Mouse (Mus musculus) CH12.LX (cell line): ENCODE measurements at regions not wholly inside any gene's neighbourhood (a gene's known extent, or its start where the extent isn't known, plus 50 kb on each side); places are given as distances from the start of the nearest gene placed in this dataset.
A peak's percentile ranks its signal among the peaks of the same experiment; 100 is the strongest.

ENCODE experiments used
- DNase-seq: peaks from one replicate; pipeline ENCODE4 v3.0.0-alpha.2; 2013; ENCODE audit errors: extremely low read depth
- H3K27ac ChIP-seq: 2 replicates; pipeline ENCODE4 v1.5.1; 2012; ENCODE audit warnings: low read depth, mild to moderate bottlenecking, control low read depth, moderate library complexity; ENCODE audit not compliant: insufficient read depth
- H3K27me3 ChIP-seq: replicated peaks from 2 replicates; pipeline ENCODE3; 2012; ENCODE audit warnings: inconsistent platforms
- H3K36me3 ChIP-seq, 2 experiments: replicated peaks in 1 of 2; 2 replicates each; pipeline versions ENCODE3 to v1.6.1; 2012; ENCODE audit warnings: inconsistent platforms in 1 of 2, low read length in 1 of 2, mild to moderate bottlenecking in 1 of 2, mixed read lengths in 1 of 2, moderate library complexity in 1 of 2; ENCODE audit not compliant: control insufficient read depth in 1 of 2, insufficient read depth in 1 of 2
- H3K4me1 ChIP-seq, 2 experiments: 2 replicates each; pipeline ENCODE4 v1.6.1; 2012; ENCODE audit warnings: inconsistent platforms in 1 of 2, moderate library complexity in 1 of 2; ENCODE audit not compliant: insufficient read depth in 2 of 2, control insufficient read depth in 1 of 2
- H3K4me2 ChIP-seq: 2 replicates; pipeline ENCODE4 v1.6.1; 2012; ENCODE audit warnings: low read depth, mild to moderate bottlenecking, control low read depth; ENCODE audit not compliant: poor library complexity, insufficient read depth, severe bottlenecking
- H3K4me3 ChIP-seq, 3 experiments: fragments of 150-350 bp in 1 of 3; sonication (generic) in 1 of 3; replicated peaks in 1 of 3; 2 replicates each; pipeline versions ENCODE3 to v1.5.1; 2011 to 2012; ENCODE audit warnings: low read depth in 2 of 3, low read length in 2 of 3, mild to moderate bottlenecking in 2 of 3, moderate library complexity in 2 of 3, control low read depth in 1 of 3, improper control_type of control experiment in 1 of 3, inconsistent platforms in 1 of 3, mixed read lengths in 1 of 3; ENCODE audit not compliant: poor library complexity in 1 of 3
- H3K79me2 ChIP-seq: replicated peaks from 2 replicates; pipeline ENCODE4 v1.6.1; 2012; ENCODE audit warnings: mild to moderate bottlenecking, moderate library complexity; ENCODE audit not compliant: control insufficient read depth, poor library complexity, insufficient read depth, severe bottlenecking; ENCODE audit errors: extremely low read depth
- H3K9ac ChIP-seq: 2 replicates; pipeline ENCODE4 v1.6.1; 2012; ENCODE audit warnings: low read depth, mild to moderate bottlenecking, control low read depth, moderate library complexity; ENCODE audit not compliant: insufficient read depth
- H3K9me3 ChIP-seq: replicated peaks from 2 replicates; pipeline ENCODE3; 2012; ENCODE audit warnings: low read length, inconsistent platforms, mixed read lengths
- BHLHE40 ChIP-seq: IDR thresholded peaks from 2 replicates; pipeline ENCODE4 v1.6.1; 2011; ENCODE audit warnings: mild to moderate bottlenecking, low read depth, low read length, improper control_type of control experiment
- CHD1 ChIP-seq: IDR thresholded peaks from 2 replicates; pipeline ENCODE4 v1.6.1; 2012; ENCODE audit warnings: low read depth, low read length, improper control_type of control experiment, inconsistent platforms
- CHD2 ChIP-seq: IDR thresholded peaks from 2 replicates; pipeline ENCODE4 v1.6.1; 2011; ENCODE audit warnings: low read length, improper control_type of control experiment
- CTCF ChIP-seq, 2 experiments: IDR thresholded peaks in 1 of 2; conservative IDR thresholded peaks in 1 of 2; 2 replicates each; pipeline ENCODE4 v1.5.1; 2011 to 2012; ENCODE audit warnings: low read depth in 2 of 2, low read length in 2 of 2, improper control_type of control experiment in 1 of 2, inconsistent platforms in 1 of 2, mild to moderate bottlenecking in 1 of 2, moderate library complexity in 1 of 2
- E2F4 ChIP-seq: IDR thresholded peaks from 2 replicates; pipeline ENCODE4 v1.6.1; 2011; ENCODE audit warnings: low read depth, low read length, improper control_type of control experiment; ENCODE audit not compliant: insufficient replicate concordance
- EP300 ChIP-seq: IDR thresholded peaks from 2 replicates; pipeline ENCODE4 v1.6.1; 2011; ENCODE audit warnings: low read length, improper control_type of control experiment
- ETS1 ChIP-seq: conservative IDR thresholded peaks from 2 replicates; pipeline ENCODE4 v1.6.1; 2012; ENCODE audit warnings: low read depth, mild to moderate bottlenecking, inconsistent platforms, low read length, improper control_type of control experiment, moderate library complexity
- HCFC1 ChIP-seq: IDR thresholded peaks from 2 replicates; pipeline ENCODE4 v1.6.1; 2012; ENCODE audit warnings: low read depth, mild to moderate bottlenecking, inconsistent platforms, low read length, improper control_type of control experiment
- JUND ChIP-seq: conservative IDR thresholded peaks from 2 replicates; pipeline ENCODE4 v1.6.1; 2011; ENCODE audit warnings: low read depth, low read length, improper control_type of control experiment
- MAFK ChIP-seq: IDR thresholded peaks from 2 replicates; pipeline ENCODE4 v1.6.1; 2011; ENCODE audit warnings: low read length, improper control_type of control experiment; ENCODE audit not compliant: insufficient replicate concordance
- MAX ChIP-seq: IDR thresholded peaks from 2 replicates; pipeline ENCODE4 v1.6.1; 2011; ENCODE audit warnings: low read length, improper control_type of control experiment
- MAZ ChIP-seq: IDR thresholded peaks from 2 replicates; pipeline ENCODE4 v1.6.1; 2012; ENCODE audit warnings: low read depth, mild to moderate bottlenecking, inconsistent platforms, low read length, improper control_type of control experiment, moderate library complexity
- MEF2A ChIP-seq: IDR thresholded peaks from 2 replicates; pipeline ENCODE4 v1.6.1; 2014; ENCODE audit warnings: low read depth, mild to moderate bottlenecking, inconsistent platforms, low read length, improper control_type of control experiment, borderline replicate concordance
- MXI1 ChIP-seq: IDR thresholded peaks from 2 replicates; pipeline ENCODE4 v1.6.1; 2011; ENCODE audit warnings: mild to moderate bottlenecking, low read depth, low read length, improper control_type of control experiment
- MYC ChIP-seq: IDR thresholded peaks from 2 replicates; pipeline ENCODE4 v1.6.1; 2011; ENCODE audit warnings: low read depth, mild to moderate bottlenecking, improper control_type of control experiment, low read length
- NELFE ChIP-seq: IDR thresholded peaks from 2 replicates; pipeline ENCODE4 v1.6.1; 2011; ENCODE audit warnings: low read depth, low read length, improper control_type of control experiment
- PAX5 ChIP-seq: IDR thresholded peaks from 2 replicates; pipeline ENCODE4 v1.6.1; 2012; ENCODE audit warnings: low read length, inconsistent platforms, mixed read lengths
- POLR2A ChIP-seq: IDR thresholded peaks from 2 replicates; pipeline ENCODE4 v1.6.1; 2011; ENCODE audit warnings: low read depth, mild to moderate bottlenecking, improper control_type of control experiment, low read length
- POLR2AphosphoS2 ChIP-seq: IDR thresholded peaks from 2 replicates; pipeline ENCODE4 v1.6.1; 2011; ENCODE audit warnings: low read depth, low read length, improper control_type of control experiment
- RAD21 ChIP-seq: IDR thresholded peaks from 2 replicates; pipeline ENCODE4 v1.6.1; 2011; ENCODE audit warnings: low read depth, mild to moderate bottlenecking, low read length, improper control_type of control experiment, moderate library complexity
- RCOR1 ChIP-seq: conservative IDR thresholded peaks from 2 replicates; pipeline ENCODE4 v1.6.1; 2012; ENCODE audit warnings: low read depth, mild to moderate bottlenecking, inconsistent platforms, low read length, improper control_type of control experiment
- SIN3A ChIP-seq: IDR thresholded peaks from 2 replicates; pipeline ENCODE4 v1.6.1; 2012; ENCODE audit warnings: low read length, improper control_type of control experiment, inconsistent platforms
- SMC3 ChIP-seq: IDR thresholded peaks from 2 replicates; pipeline ENCODE4 v1.6.1; 2011; ENCODE audit warnings: low read depth, low read length, improper control_type of control experiment
- TBP ChIP-seq: conservative IDR thresholded peaks from 2 replicates; pipeline ENCODE4 v1.6.1; 2011; ENCODE audit warnings: low read depth, low read length, improper control_type of control experiment
- TCF12 ChIP-seq: IDR thresholded peaks from 2 replicates; pipeline ENCODE4 v1.6.1; 2014; ENCODE audit warnings: low read depth, mild to moderate bottlenecking, inconsistent platforms, low read length, improper control_type of control experiment
- UBTF ChIP-seq: IDR thresholded peaks from 2 replicates; pipeline ENCODE4 v1.6.1; 2012; ENCODE audit warnings: low read depth, mild to moderate bottlenecking, inconsistent platforms, low read length, improper control_type of control experiment, moderate library complexity
- USF1 ChIP-seq: IDR thresholded peaks from 2 replicates; pipeline ENCODE4 v1.6.1; 2014; ENCODE audit warnings: low read depth, mild to moderate bottlenecking, inconsistent platforms, low read length, improper control_type of control experiment
- USF2 ChIP-seq: conservative IDR thresholded peaks from 2 replicates; pipeline ENCODE4 v1.6.1; 2011; ENCODE audit warnings: low read depth, low read length, improper control_type of control experiment
- ZC3H11A ChIP-seq: IDR thresholded peaks from 2 replicates; pipeline ENCODE4 v1.6.1; 2012; ENCODE audit warnings: low read depth, mild to moderate bottlenecking, inconsistent platforms, low read length, improper control_type of control experiment
- ZKSCAN1 ChIP-seq: IDR thresholded peaks from 2 replicates; pipeline ENCODE4 v1.6.1; 2012; ENCODE audit warnings: low read depth, inconsistent platforms, low read length, improper control_type of control experiment, borderline replicate concordance
- dilution Hi-C: fragments of 300-500 bp; cut with MboI; formaldehyde crosslinking; loops from 2 replicates; pipeline ENCODE4 v1.14.3; 2020; ENCODE audit warnings: low sequenced_read_pairs; ENCODE audit not compliant: extremely low pct_unique_long_range_greater_than_20kb, extremely low pct_ligation_motif_present
- in situ Hi-C: fragments of 300-500 bp; cut with MboI; formaldehyde crosslinking; loops from 3 replicates; pipeline ENCODE4 v1.14.3; 2019; ENCODE audit warnings: low sequenced_read_pairs, low pct_ligation_motif_present, low pct_unique_long_range_greater_than_20kb, mixed read lengths

- Histone ChIP-seq H3K9me3 (no peaks in the 10 kb centered on the region), H3K27me3 (no peaks in the 10 kb centered on the region), H3K4me1 (peaks cover under 1 to 10% of the 10 kb centered on the region in 2 experiments), H3K36me3 (no peaks in the 10 kb centered on the region), H3K27ac (no peak overlapping the region), H3K9ac (no peak overlapping the region), H3K79me2 (peaks cover 3% of the 10 kb centered on the region; the same call in 1 of the 2 replicates), H3K4me3 (no peak overlapping the region), H3K4me2 (no peak overlapping the region)
- no peak for DNase-seq
- no peak for TF ChIP-seq EP300
- no peak for TF ChIP-seq HCFC1
- TF ChIP-seq E2F4: no peak
- no peak for TF ChIP-seq POLR2A
- TF ChIP-seq MXI1: no peak
- TF ChIP-seq USF2: no peak
- TF ChIP-seq MAX: no peak
- TF ChIP-seq NELFE: no peak
- TF ChIP-seq MAZ: no peak
- no peak for TF ChIP-seq CHD2
- no peak for TF ChIP-seq MYC
- TF ChIP-seq PAX5: no peak
- dilution Hi-C loops: no loop called here
- in situ Hi-C loops: no loop called here
Measured at GRCm38 (mm10) chr13:107861384-107862134, 182.7 kb upstream of the Smim15 start.

GRCm38 (mm10) chr13:107857043-107857755 is 187.0 kb upstream of the Smim15 start:
- H3K4me3 ChIP-seq: no peak overlapping the region
- H3K9me3 ChIP-seq: peaks cover 11% of the 10 kb centered on the region
- no peaks in the 10 kb centered on the region for H3K36me3 ChIP-seq
- H3K79me2 ChIP-seq: peaks cover 3% of the 10 kb centered on the region; the same call in 1 of the 2 replicates
- no peaks in the 10 kb centered on the region for H3K27me3 ChIP-seq
- dilution Hi-C loops (no loop called here), in situ Hi-C loops (no loop called here)
- H3K27ac ChIP-seq: no peak overlapping the region
- DNase-seq: peak; percentile 91
- H3K4me2 ChIP-seq: peak overlapping the region; percentile 93
- H3K9ac ChIP-seq: 0 out of 2 replicates have a peak overlapping the region, but pooled peaks have one; percentile 33
- peaks cover 7 to 24% of the 10 kb centered on the region in 2 experiments for H3K4me1 ChIP-seq
- TF ChIP-seq BHLHE40: peak; percentile 86
- peak; percentile 82 for TF ChIP-seq SIN3A
- no peak for TF ChIP-seq UBTF
- no peak for TF ChIP-seq ZC3H11A
- 0 out of 2 replicates have a peak, but pooled peaks have one; percentile 28 for TF ChIP-seq MAZ
- peak; percentile 95 for TF ChIP-seq RCOR1
- TF ChIP-seq EP300: peak; percentile 99
- TF ChIP-seq SMC3: no peak
- TF ChIP-seq ZKSCAN1: no peak
- peak; percentile 81 for TF ChIP-seq CHD2
- no peak for TF ChIP-seq POLR2A
- peak; percentile 92 for TF ChIP-seq TCF12
- peak; percentile 62 for TF ChIP-seq USF1
- TF ChIP-seq PAX5: no peak
- TF ChIP-seq JUND: peak; percentile 98
- no peak for TF ChIP-seq TBP
- peak; percentile 77; the same call in 1 of the 2 replicates for TF ChIP-seq MAFK
- no peak for TF ChIP-seq POLR2AphosphoS2
- TF ChIP-seq E2F4: no peak
- TF ChIP-seq ETS1: peak; percentile 97
- no peak for TF ChIP-seq NELFE
- TF ChIP-seq RAD21: no peak; the same call in none of the 2 replicates
- peak; percentile 87 for TF ChIP-seq MEF2A
- TF ChIP-seq CTCF (conservative IDR thresholded peaks at IDR 0.05 in 1 of 2, IDR thresholded peaks at IDR 0.05 in 1 of 2; ENCODE audit: low read depth in 2 of 2, low read length in 2 of 2): no peak
- peak; percentile 78; the same call in 1 of the 2 replicates for TF ChIP-seq CHD1
